In the genomic region with DNA sequence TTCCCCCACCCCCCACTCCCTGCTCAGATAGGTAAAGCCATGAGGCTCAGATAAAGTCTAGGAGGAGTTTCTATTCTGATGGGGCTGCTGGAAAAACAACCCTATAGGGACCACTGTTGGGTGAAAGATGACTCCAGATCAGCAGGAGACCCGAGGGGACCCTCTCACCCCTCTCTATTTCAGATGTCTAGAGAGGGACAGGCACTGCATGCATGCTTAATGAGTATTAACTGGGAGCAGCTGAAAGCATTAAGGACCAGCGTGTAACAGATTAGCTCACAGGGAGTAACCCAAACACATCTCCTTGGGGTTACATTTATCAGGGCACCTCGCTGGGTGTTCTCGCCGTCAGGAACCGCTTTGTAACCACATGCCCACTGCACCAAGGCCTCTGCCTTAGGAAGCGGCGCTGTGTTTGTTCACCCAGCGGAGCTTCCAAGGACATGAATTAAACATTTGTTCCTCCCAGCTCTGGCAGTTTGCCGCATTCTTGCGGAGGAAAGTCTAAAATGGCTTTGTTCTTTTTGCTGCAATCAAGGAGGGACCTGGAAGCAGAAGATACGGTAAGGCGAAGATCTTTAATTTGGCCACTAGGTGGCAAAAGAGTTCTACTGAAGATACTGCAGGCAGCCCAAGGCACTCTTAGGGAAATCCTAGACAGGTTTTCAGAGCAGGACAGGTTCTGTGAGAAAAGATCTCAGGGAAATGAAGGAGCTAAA, we compare ENCODE assay signal across 7 mouse cellular contexts.
DNase-seq lines count a peak whose midpoint lies in the region; ATAC-seq lines count a peak whose summit lies in the region.

No protein-coding gene starts in this region.

- DNase-seq in cerebellum, postnatal 25 days, result peak; percentile 62 to 65
- DNase-seq in frontal cortex, postnatal 25 days (ENCODE audit: low spot score in 2 of 2), result peak; percentile 57 to 67
- peak; percentile 87 for DNase-seq in induced T-regulatory cell, adult 2 months (ENCODE audit: low read depth)
- peak; percentile 46 to 71 for DNase-seq in left cerebral cortex, adult 8-10 months (ENCODE audit: low spot score in 2 of 2)
- DNase-seq in right cerebral cortex, adult 18-20 months, result peak; percentile 84

- ATAC-seq in activated CD4-positive, CD25-positive, alpha-beta regulatory T cell, adult 4 months, result peak; percentile 94
- ATAC-seq in megakaryocyte, adult 5-6 weeks (ENCODE audit: poor library complexity, severe bottlenecking), result peak; percentile 79

Comparison
In these comparisons a context has a peak if more than half of its experiments do, and no peak if none do; other contexts are left out.
1. Peak in every context shown above with its lines: DNase-seq and ATAC-seq.